Mouse (Mus musculus) urinary bladder, postnatal 14 days (tissue): Measurements from ENCODE around the gene Gnai2.

Experiments used
- DNase-seq: peaks from one replicate; pipeline ENCODE4 v3.0.0; 2021; ENCODE audit warnings: low spot score

Gnai2 gene

DNA sequence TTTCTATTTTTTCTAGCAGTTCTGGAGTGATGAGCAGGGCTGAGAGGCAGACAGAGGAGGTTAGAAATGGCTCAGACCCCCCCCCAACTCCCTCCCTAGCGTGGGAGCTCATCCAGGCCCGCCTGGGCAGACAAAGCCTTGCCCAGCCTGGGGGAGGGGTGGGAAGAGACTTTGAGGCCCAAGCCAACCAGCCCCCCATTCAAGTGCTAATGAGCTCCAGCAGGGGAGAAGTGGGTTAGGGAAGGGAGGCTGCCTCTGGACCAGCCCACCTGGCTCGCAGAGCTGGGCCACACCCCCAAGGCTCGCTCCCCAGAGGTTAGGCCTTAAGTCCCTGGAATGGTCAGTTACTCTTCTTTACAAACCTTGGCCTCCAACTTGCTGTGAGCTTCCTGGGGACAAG lies 4.6 kb downstream of the Gnai2 start:
- no peak for DNase-seq

GRCm38 (mm10) chr9:107629901-107630425 lies 5.2 kb downstream of the Gnai2 start:
- DNase-seq, result no peak

GRCm38 (mm10) chr9:107629411-107629730 lies 5.8 kb downstream of the Gnai2 start:
- DNase-seq, result no peak

GRCm38 (mm10) chr9:107628721-107629410 lies 6.3 kb downstream of the Gnai2 start:
- peak; percentile 41 for DNase-seq

- no peak for DNase-seq
Observed at GRCm38 (mm10) chr9:107627387-107628255, 7.5 kb downstream of the Gnai2 start.

GRCm38 (mm10) chr9:107626844-107627277 lies 8.3 kb downstream of the Gnai2 start:
- DNase-seq, result peak; percentile 81

GRCm38 (mm10) chr9:107626158-107626843 lies 8.9 kb downstream of the Gnai2 start:
- DNase-seq, result no peak

DNA sequence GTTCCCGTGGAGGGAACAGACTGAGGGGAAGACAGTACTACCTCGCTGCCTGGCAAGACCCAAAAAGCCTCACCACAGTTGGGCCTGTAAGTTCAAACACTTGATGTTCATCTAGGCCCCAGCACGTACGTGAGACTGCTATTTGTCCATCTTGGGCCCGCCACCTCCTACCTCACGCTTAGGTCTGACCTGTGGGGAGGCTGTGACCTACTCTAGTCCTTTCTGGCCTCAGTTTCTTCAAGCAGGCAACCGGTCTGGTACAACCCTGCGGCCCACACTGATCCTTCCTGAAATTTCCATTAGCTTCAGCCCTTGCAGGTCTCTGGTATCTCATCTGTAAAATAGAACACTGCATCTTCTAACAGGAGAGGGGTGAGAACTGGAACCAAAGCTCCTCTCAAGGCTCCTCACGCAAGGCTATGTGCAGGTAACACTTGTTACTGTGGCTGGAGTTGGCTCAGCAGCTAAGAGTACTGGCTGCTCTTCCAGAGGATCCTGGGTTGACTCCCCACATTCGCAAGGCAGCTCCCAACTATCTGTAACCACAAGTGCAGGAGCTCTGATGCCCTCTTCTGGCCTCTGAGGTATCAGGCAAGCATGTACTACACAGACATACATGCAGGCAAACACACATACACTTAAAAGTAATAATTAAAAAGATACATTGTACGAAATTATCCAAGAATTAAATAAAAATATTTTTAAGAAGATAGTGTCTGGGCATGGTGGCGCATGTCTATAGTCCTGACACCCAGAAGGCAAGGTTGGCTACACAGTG lies 9.6 kb downstream of the Gnai2 start:
- no peak for DNase-seq

DNA sequence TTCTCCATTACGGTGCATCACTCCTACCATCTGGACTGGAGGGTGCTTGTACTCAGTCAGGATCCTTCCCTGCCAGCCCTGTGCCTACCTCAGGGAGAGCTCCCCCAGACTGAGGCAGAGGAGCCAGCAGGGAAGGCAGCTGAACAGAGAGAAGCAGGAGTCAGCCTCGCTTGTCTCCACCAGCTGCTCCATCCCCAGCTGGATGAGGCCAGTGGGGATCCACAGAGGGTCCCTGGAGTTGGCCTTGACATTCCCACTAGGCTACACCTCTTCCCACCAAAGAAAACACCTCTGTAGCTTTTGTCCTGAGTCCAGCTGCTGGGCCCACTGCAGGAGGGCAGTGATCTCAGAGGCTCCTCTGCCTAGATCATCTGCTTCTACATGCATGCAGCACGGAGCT lies 10.2 kb downstream of the Gnai2 start:
- DNase-seq, result no peak

- DNase-seq, result no peak
Observed at GRCm38 (mm10) chr9:107624539-107624938, 10.6 kb downstream of the Gnai2 start.

GRCm38 (mm10) chr9:107620954-107621353 lies 14.2 kb downstream of the Gnai2 start:
- DNase-seq, result no peak

DNA sequence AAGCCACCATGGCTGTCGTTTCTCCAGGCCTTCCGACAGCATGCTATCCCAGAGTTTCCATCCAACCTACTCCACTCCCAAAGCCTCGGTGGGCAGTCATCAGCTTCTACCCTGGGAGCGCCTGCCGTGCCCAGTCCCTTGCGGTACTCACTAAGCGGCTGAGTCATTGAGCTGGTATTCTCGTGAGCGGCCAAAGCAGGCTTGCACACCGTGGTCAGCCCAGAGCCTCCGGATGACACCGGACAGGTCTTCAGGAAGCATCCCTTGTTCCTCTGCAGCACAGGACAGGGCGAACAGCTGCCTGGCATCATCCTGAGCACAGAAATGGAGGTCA lies 15.7 kb downstream of the Gnai2 start:
- peak; percentile 41 for DNase-seq

GRCm38 (mm10) chr9:107618778-107619545 lies 16.2 kb downstream of the Gnai2 start:
- DNase-seq, result peak; percentile 54

DNA sequence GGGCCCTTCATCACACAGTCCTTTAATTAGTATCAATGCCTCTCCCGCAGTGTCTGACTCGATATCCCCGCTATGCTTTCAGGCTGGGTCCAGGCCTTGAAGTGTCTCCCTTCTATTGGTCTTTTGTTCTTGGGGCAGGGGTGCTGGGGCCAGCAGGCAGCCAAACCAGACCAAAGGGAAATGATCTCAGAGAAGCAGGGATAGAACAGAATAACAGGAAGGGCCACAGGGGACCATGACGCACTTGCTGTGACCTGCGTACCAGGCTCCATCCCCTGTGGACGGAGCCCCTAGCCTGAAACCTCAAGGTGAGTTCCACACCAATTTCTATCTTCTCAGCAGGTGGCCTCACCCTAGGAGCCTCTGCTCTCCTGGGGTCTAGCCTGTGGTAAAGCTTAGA lies 17.1 kb downstream of the Gnai2 start:
- DNase-seq, result no peak

- DNase-seq, result no peak
Observed at GRCm38 (mm10) chr9:107617461-107617860, 17.7 kb downstream of the Gnai2 start.

DNA sequence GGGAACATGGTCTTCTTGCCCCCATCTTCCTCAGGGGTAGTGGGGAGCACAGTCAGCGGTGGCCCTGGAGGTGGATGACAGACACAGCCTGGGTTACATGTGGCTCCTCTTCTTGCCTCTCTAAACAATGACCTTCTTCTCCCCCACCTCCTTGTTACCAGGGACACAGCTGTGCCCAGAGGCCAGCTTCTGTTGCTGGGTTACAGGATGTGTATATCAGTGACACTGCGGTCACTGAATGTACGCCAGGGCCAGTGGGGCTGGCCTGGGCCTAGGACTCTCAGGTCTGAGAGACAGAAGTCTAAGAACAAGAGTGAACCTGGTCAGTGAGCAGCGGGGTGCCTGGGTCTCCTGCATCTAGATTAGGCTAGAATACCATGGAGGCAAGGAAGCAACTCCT lies 20.1 kb downstream of the Gnai2 start:
- DNase-seq, result no peak

DNA sequence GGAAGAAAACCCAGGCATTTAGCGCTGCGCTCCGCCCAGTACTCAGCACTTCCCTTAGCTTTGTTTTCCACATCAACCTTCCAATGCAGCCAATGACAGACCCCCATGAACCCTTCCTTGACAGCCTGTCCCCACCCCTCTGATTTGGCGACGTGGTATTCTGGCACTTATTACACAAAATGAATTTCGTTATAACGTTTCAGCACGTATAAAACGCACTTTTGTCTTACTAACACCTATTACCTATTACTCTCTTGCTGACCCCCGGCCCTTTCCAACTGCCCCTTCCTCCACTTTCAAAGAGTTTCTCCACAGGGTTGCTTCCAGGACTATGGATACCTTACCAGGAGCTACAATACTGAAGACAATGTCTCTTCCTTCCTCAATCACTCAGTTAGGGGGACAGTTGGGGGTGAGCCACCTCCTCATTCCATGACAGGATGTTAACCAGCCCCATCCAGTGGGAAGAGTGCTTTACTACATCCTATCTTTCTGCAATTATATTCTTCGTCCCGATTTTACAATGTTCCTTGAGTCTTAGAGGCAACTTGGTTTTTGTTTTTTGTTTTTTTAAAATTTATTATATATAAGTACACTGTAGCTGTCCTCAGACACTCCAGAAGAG lies 22.1 kb downstream of the Gnai2 start:
- DNase-seq, result no peak

DNA sequence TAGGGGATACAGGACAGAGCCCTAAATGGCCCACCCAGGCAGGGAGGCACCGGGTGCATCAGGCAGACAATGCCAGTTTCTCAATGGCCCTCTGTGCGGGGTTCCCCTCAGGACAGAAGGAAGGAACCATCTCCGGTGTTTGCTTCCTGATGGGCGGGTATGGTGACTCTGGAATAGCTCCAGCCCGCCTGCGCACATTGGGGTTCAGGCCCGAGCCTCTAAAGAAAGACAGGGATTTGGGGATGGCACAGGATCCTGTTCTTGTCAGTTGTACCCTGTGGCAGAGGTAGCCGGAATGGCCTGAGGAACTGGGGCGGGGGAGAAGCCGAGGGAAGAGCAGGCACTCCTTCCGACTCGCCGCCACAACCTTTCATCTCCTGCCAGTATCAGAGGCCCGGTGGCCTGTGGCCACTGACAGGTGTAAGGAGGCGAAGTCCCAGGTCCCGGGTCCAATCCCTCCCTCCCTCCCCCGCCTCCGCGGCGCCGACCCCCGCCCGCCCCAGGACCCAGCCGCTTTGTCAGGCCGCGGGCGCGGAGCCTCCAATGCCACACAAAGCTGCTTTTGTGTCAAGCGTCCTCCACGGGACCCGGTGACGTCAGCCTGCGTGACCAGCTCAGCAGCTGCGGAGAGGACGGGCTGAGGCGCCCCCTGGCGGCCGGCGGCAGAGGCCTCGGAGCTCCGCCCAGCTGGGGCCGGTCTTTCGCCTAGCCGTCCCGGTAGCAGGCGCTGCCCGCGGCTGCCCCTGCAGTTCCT lies 22.8 kb downstream of the Gnai2 start:
- peak; percentile 99 for DNase-seq

- DNase-seq, result no peak
Observed at GRCm38 (mm10) chr9:107611456-107612190, 23.5 kb downstream of the Gnai2 start.
